Mouse (Mus musculus): ENCODE measurements around the gene Bcat1. TPM values are rescaled to one million over a fixed set of nuclear protein-coding genes. Genes with fewer than 3 reads are reported as not detected.

The Bcat1 gene
- total and polyA plus RNA-seq, 2 experiments from 2014 or later, result 57.0 to 96.8 TPM

- H3K4me2 ChIP-seq (ENCODE audit: low read depth, low read length, poor library complexity, severe bottlenecking), result peak overlapping the region; percentile 83
- no peak for ATAC-seq (ENCODE audit: low FRiP score)
These were observed 29.6 kb downstream of the Bcat1 start for GRCm38 (mm10) chr6:145046266-145046890.

GRCm38 (mm10) chr6:145044916-145045574 is 30.9 kb downstream of the Bcat1 start:
- ATAC-seq (ENCODE audit: low FRiP score) (no peak), DNase-seq (ENCODE audit: low spot score) (peak; percentile 39)
- Histone ChIP-seq H3K27ac (ENCODE audit: low read depth, low read length) (no peak overlapping the region), H3K4me3 (ENCODE audit: low read depth, low read length) (peak overlapping the region; percentile 17), H3K36me3 (ENCODE audit: insufficient read depth, low read length) (peaks cover 3% of the 10 kb centered on the region; the same call in 1 of the 2 replicates), H3K27me3 (ENCODE audit: insufficient read depth, low read length) (no peaks in the 10 kb centered on the region), H3K4me2 (ENCODE audit: low read depth, low read length, poor library complexity, severe bottlenecking) (peak overlapping the region; percentile 83), H3K9me3 (ENCODE audit: low read length) (no peaks in the 10 kb centered on the region), H3K4me1 (ENCODE audit: insufficient read depth, low read length) (peaks cover 4% of the 10 kb centered on the region; the same call in 1 of the 2 replicates), H3K9ac (replicated peaks; ENCODE audit: low read length, poor library complexity, severe bottlenecking) (no peak overlapping the region)
- WGBS, result 58% methylated on average over 20 of the region's 20 CpGs
- no peak for TF ChIP-seq CTCF (IDR thresholded peaks at IDR 0.05)

More at GRCm38 (mm10) chr6:145046266-145046890, 29.6 kb downstream of the Bcat1 start:
- peak overlapping the region; percentile 62 for H3K4me3 ChIP-seq (ENCODE audit: low read depth, low read length)
- 0 out of 2 replicates have a peak overlapping the region, but pooled peaks have one; percentile 77 for H3K27ac ChIP-seq (ENCODE audit: low read depth, low read length)
- H3K9me3 ChIP-seq (ENCODE audit: low read length), result no peaks in the 10 kb centered on the region
- peaks cover 3% of the 10 kb centered on the region; the same call in 1 of the 2 replicates for H3K36me3 ChIP-seq (ENCODE audit: insufficient read depth, low read length)
- peaks cover 4% of the 10 kb centered on the region; the same call in 1 of the 2 replicates for H3K4me1 ChIP-seq (ENCODE audit: insufficient read depth, low read length)
- peak overlapping the region; percentile 82 for H3K9ac ChIP-seq (replicated peaks; ENCODE audit: low read length, poor library complexity, severe bottlenecking)
- WGBS, result 57% methylated on average over 13 of the region's 13 CpGs
- no peaks in the 10 kb centered on the region for H3K27me3 ChIP-seq (ENCODE audit: insufficient read depth, low read length)
- no peak for TF ChIP-seq CTCF (IDR thresholded peaks at IDR 0.05)
- DNase-seq (ENCODE audit: low spot score), result peak; percentile 20

- WGBS, result 27% methylated on average over 7 of the region's 7 CpGs
- DNase-seq (ENCODE audit: low spot score), result no peak
- Histone ChIP-seq H3K27ac (ENCODE audit: low read depth, low read length) (no peak overlapping the region), H3K27me3 (ENCODE audit: insufficient read depth, low read length) (no peaks in the 10 kb centered on the region), H3K9ac (replicated peaks; ENCODE audit: low read length, poor library complexity, severe bottlenecking) (no peak overlapping the region), H3K4me1 (ENCODE audit: insufficient read depth, low read length) (no peaks in the 10 kb centered on the region; the same call in 1 of the 2 replicates), H3K4me3 (ENCODE audit: low read depth, low read length) (no peak overlapping the region), H3K36me3 (ENCODE audit: insufficient read depth, low read length) (peaks cover 9% of the 10 kb centered on the region; the same call in 1 of the 2 replicates), H3K9me3 (ENCODE audit: low read length) (no peaks in the 10 kb centered on the region), H3K4me2 (ENCODE audit: low read depth, low read length, poor library complexity, severe bottlenecking) (no peak overlapping the region)
- no peak for TF ChIP-seq CTCF (IDR thresholded peaks at IDR 0.05)
- no peak for ATAC-seq (ENCODE audit: low FRiP score)
These were observed 35.3 kb downstream of the Bcat1 start for GRCm38 (mm10) chr6:145040732-145041131.

- no peak overlapping the region for H3K4me3 ChIP-seq (ENCODE audit: low read depth, low read length)
- DNase-seq (ENCODE audit: low spot score) (no peak), ATAC-seq (ENCODE audit: low FRiP score) (no peak)
- H3K9me3 ChIP-seq (ENCODE audit: low read length), result no peaks in the 10 kb centered on the region
- peaks cover 17% of the 10 kb centered on the region for H3K36me3 ChIP-seq (ENCODE audit: insufficient read depth, low read length)
- 85% methylated on average over 1 of the region's 1 CpGs for WGBS
- H3K27me3 ChIP-seq (ENCODE audit: insufficient read depth, low read length), result no peaks in the 10 kb centered on the region
- no peak overlapping the region for H3K27ac ChIP-seq (ENCODE audit: low read depth, low read length)
- TF ChIP-seq CTCF (IDR thresholded peaks at IDR 0.05), result no peak
- H3K4me2 ChIP-seq (ENCODE audit: low read depth, low read length, poor library complexity, severe bottlenecking), result no peak overlapping the region
- H3K9ac ChIP-seq (replicated peaks; ENCODE audit: low read length, poor library complexity, severe bottlenecking), result no peak overlapping the region
- H3K4me1 ChIP-seq (ENCODE audit: insufficient read depth, low read length), result no peaks in the 10 kb centered on the region
These were observed 38.4 kb downstream of the Bcat1 start for GRCm38 (mm10) chr6:145037626-145038025.

GRCm38 (mm10) chr6:145035412-145035811 is 40.6 kb downstream of the Bcat1 start:
- Histone ChIP-seq H3K36me3 (ENCODE audit: insufficient read depth, low read length) (peaks cover 21% of the 10 kb centered on the region), H3K9me3 (ENCODE audit: low read length) (no peaks in the 10 kb centered on the region), H3K4me3 (ENCODE audit: low read depth, low read length) (no peak overlapping the region), H3K9ac (replicated peaks; ENCODE audit: low read length, poor library complexity, severe bottlenecking) (no peak overlapping the region), H3K27me3 (ENCODE audit: insufficient read depth, low read length) (no peaks in the 10 kb centered on the region), H3K4me1 (ENCODE audit: insufficient read depth, low read length) (no peaks in the 10 kb centered on the region), H3K4me2 (ENCODE audit: low read depth, low read length, poor library complexity, severe bottlenecking) (no peak overlapping the region), H3K27ac (ENCODE audit: low read depth, low read length) (no peak overlapping the region)
- WGBS, result 94% methylated on average over 9 of the region's 9 CpGs
- no peak for TF ChIP-seq CTCF (IDR thresholded peaks at IDR 0.05)
- ATAC-seq (ENCODE audit: low FRiP score), result no peak
- no peak for DNase-seq (ENCODE audit: low spot score)

DNA sequence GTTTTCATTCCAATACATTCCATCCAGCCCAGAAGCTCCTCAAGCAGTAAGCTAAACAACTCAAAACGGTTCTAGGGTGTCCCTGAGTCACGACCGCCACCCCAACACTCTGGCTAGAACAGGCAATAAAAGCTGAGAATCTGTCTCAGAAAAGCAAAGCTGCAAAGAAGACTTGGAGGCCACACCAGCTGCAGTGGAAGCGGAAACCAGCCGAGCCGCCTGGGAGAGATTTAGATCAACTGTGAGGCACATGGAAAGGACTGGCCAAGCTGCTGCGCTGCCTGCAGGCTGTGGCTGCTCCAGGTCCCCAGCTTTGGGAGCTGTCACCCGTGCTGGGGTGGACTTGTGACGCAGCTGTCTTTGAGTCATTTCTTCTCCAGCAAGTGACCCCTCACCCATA is 45.4 kb downstream of the Bcat1 start:
- WGBS, result 90% methylated on average over 9 of the region's 9 CpGs
- no peaks in the 10 kb centered on the region for H3K9me3 ChIP-seq (ENCODE audit: low read length)
- H3K4me1 ChIP-seq (ENCODE audit: insufficient read depth, low read length), result no peaks in the 10 kb centered on the region
- H3K27me3 ChIP-seq (ENCODE audit: insufficient read depth, low read length), result no peaks in the 10 kb centered on the region
- peaks cover 25% of the 10 kb centered on the region for H3K36me3 ChIP-seq (ENCODE audit: insufficient read depth, low read length)
- ATAC-seq (ENCODE audit: low FRiP score), result no peak
- DNase-seq (ENCODE audit: low spot score), result no peak
- H3K4me3 ChIP-seq (ENCODE audit: low read depth, low read length), result no peak overlapping the region
- no peak overlapping the region for H3K27ac ChIP-seq (ENCODE audit: low read depth, low read length)
- no peak overlapping the region for H3K4me2 ChIP-seq (ENCODE audit: low read depth, low read length, poor library complexity, severe bottlenecking)
- TF ChIP-seq CTCF (IDR thresholded peaks at IDR 0.05), result no peak
- H3K9ac ChIP-seq (replicated peaks; ENCODE audit: low read length, poor library complexity, severe bottlenecking), result no peak overlapping the region
